Mouse (Mus musculus) kidney, adult 2 months (tissue): ENCODE measurements around the gene Gm10518.

Experiments used
- CTCF ChIP-seq: fragments of 200-500 bp; conservative IDR thresholded peaks from 2 replicates; pipeline ENCODE4 v1.5.1; 2011; ENCODE audit warnings: low read depth, mild to moderate bottlenecking, control low read depth, low read length, moderate library complexity, mixed read lengths; ENCODE audit not compliant: insufficient read depth, insufficient read length
- POLR2A ChIP-seq: fragments of 200-500 bp; IDR thresholded peaks from one replicate; pipeline ENCODE4 v1.6.1; 2011; ENCODE audit warnings: low read depth, low read length, control low read depth

GRCm38 (mm10) chr1:179824549-179824948, 21.4 kb downstream of the Gm10518 start:
- TF ChIP-seq POLR2A (no peak), CTCF (no peak)
